Mouse (Mus musculus) heart, adult 2 months (tissue): ENCODE results near the gene Zbtb22. TPM values are rescaled to one million over a fixed set of nuclear protein-coding genes. Genes with fewer than 3 reads are reported as not detected.
A peak's percentile ranks its signal among the peaks of the same experiment; 100 is the strongest.
"Not testable (repeated sequence)": the region's sequence is repeated elsewhere in the genome, so short reads cannot be mapped to it uniquely, and the experiment has no call there.

Source experiments
- DNase-seq, 2 experiments: peaks; one replicate each; pipeline ENCODE4 v3.0.0; 2021
- H3K27ac ChIP-seq: fragments of 200-600 bp; 2 replicates; pipeline ENCODE4 v1.8.1; 2022
- H3K27me3 ChIP-seq: fragments of 200-500 bp; 2 replicates; pipeline ENCODE4 v1.6.1; 2012; ENCODE audit warnings: mild to moderate bottlenecking, low read length, inconsistent platforms, mixed read lengths; ENCODE audit not compliant: control insufficient read depth, insufficient read depth
- H3K36me3 ChIP-seq: fragments of 200-500 bp; 2 replicates; pipeline ENCODE4 v1.6.1; 2012; ENCODE audit warnings: low read length, inconsistent platforms; ENCODE audit not compliant: control insufficient read depth, insufficient read depth
- H3K4me1 ChIP-seq: fragments of 200-500 bp; 2 replicates; pipeline ENCODE4 v1.6.1; 2011; ENCODE audit warnings: low read length; ENCODE audit not compliant: control insufficient read depth, insufficient read depth
- H3K4me3 ChIP-seq: fragments of 200-600 bp; 2 replicates; pipeline ENCODE4 v1.8.1; 2022
- H3K79me2 ChIP-seq: fragments of 200-500 bp; replicated peaks from 2 replicates; pipeline ENCODE4 v1.6.1; 2012; ENCODE audit warnings: mild to moderate bottlenecking, inconsistent platforms, low read length, moderate library complexity, mixed read lengths; ENCODE audit not compliant: control insufficient read depth, insufficient read depth
- H3K9ac ChIP-seq: fragments of 200-500 bp; 2 replicates; pipeline ENCODE4 v1.6.1; 2012; ENCODE audit warnings: low read depth, mild to moderate bottlenecking, control low read depth, inconsistent platforms, low read length, mixed read lengths
- CTCF ChIP-seq: fragments of 200-600 bp; IDR thresholded peaks from 2 replicates; pipeline ENCODE4 v1.8.1; 2022; ENCODE audit warnings: antibody characterized with exemption, mild to moderate bottlenecking, moderate library complexity
- EP300 ChIP-seq: fragments of 200-500 bp; IDR thresholded peaks from 2 replicates; pipeline ENCODE4 v1.6.1; 2011; ENCODE audit warnings: low read depth, low read length, control low read depth; ENCODE audit not compliant: insufficient read depth
- POLR2A ChIP-seq: fragments of 200-500 bp; IDR thresholded peaks from 2 replicates; pipeline ENCODE4 v1.6.1; 2011; ENCODE audit warnings: mild to moderate bottlenecking, low read depth, low read length, control low read depth; ENCODE audit not compliant: insufficient read depth
- WGBS: fragments of 180-500 bp; shearing (Covaris S2); methylation state at CpG from one replicate; pipeline ENCODE4 v1.1.7; 2018; 5-methylcytosine and 5-hydroxymethylcytosine counted together
- intact Hi-C: fragments of 180-260 bp; cut with DNase I; formaldehyde crosslinking; loops from one replicate; pipeline ENCODE4 v1.15.1; 2025
- polyA plus RNA-seq: library from polyadenylated mRNA; depleted of rRNA; stranded (reverse); fragments of >200 nt; gene quantifications from 2 replicates; pipeline ENCODE4 v1.2.3, GENCODE M21; 2012
- total RNA-seq, 2 experiments: library from RNA; stranded (reverse); gene quantifications; 2 replicates each; pipeline ENCODE4 v1.2.3; 2021

Gene Zbtb22
- total and polyA plus RNA-seq, 3 experiments, result 13.7 to 24.6 (median 18.8) TPM

- TF ChIP-seq CTCF, result no peak
- TF ChIP-seq EP300, result no peak
- TF ChIP-seq POLR2A, result no peak
- Histone ChIP-seq H3K4me3 (no peak overlapping the region), H3K27ac (no peak overlapping the region), H3K27me3 (no peaks in the 10 kb centered on the region), H3K36me3 (no peaks in the 10 kb centered on the region), H3K9ac (no peak overlapping the region), H3K4me1 (peaks cover 3% of the 10 kb centered on the region), H3K79me2 (no peaks in the 10 kb centered on the region)
- no peak for DNase-seq
- intact Hi-C loops, result no loop called here
- WGBS, result 85% methylated on average over 22 of the region's 22 CpGs
Observed at GRCm38 (mm10) chr17:33948090-33948904, 32.6 kb downstream of the Zbtb22 start.

GRCm38 (mm10) chr17:33948905-33949537 lies 33.3 kb downstream of the Zbtb22 start:
- no peak overlapping the region for H3K4me3 ChIP-seq
- DNase-seq, result no peak
- intact Hi-C loops, result no loop called here
- 84% methylated on average over 19 of the region's 19 CpGs for WGBS
- H3K9ac ChIP-seq, result no peak overlapping the region
- TF ChIP-seq POLR2A (no peak), EP300 (no peak)
- H3K4me1 ChIP-seq, result peaks cover 3% of the 10 kb centered on the region
- no peaks in the 10 kb centered on the region for H3K79me2 ChIP-seq
- peaks cover 1% of the 10 kb centered on the region; the same call in 1 of the 2 replicates for H3K36me3 ChIP-seq
- no peaks in the 10 kb centered on the region for H3K27me3 ChIP-seq
- H3K27ac ChIP-seq, result no peak overlapping the region

DNA sequence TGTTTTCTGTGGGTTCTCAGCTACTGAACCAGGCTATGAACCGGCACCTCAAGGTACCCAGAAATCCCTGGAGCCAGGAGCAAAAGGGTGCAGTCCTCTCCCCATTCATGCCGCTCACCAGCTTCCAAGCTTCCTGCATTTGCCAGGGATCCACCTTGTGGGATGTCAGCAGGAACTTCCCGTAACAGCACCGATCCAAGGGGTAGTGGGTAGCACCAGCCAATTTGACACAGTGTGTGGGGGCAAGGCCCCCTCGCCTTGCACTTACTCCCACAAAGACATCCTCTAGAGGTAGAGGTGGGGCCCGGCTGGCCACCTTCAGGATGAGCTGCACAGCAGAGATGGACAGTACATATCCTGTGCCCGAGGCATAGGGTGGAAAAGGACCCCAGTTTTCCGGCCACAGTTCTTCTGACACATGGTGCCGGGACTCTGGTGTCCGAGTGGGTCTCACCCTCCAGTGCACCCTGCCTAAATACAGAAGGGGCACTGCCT lies 34.5 kb downstream of the Zbtb22 start:
- intact Hi-C loops, result no loop called here
- H3K36me3 ChIP-seq, result peaks cover 3% of the 10 kb centered on the region; the same call in 1 of the 2 replicates
- H3K27ac ChIP-seq, result peak overlapping the region; percentile 67; the same call in 1 of the 2 replicates
- H3K9ac ChIP-seq, result peak overlapping the region; percentile 74; the same call in 1 of the 2 replicates
- H3K27me3 ChIP-seq, result no peaks in the 10 kb centered on the region
- peak in 1 of 2 experiments; percentile 16 for DNase-seq
- peaks cover 7% of the 10 kb centered on the region for H3K4me1 ChIP-seq
- H3K79me2 ChIP-seq, result no peaks in the 10 kb centered on the region
- peak overlapping the region; percentile 68 for H3K4me3 ChIP-seq
- WGBS, result 71% methylated on average over 10 of the region's 10 CpGs
- no peak for TF ChIP-seq CTCF
- no peak for TF ChIP-seq POLR2A
- TF ChIP-seq EP300, result no peak

GRCm38 (mm10) chr17:33951021-33951946 lies 35.6 kb downstream of the Zbtb22 start, which contains the start of gene B3galt4:
TSS of gene B3galt4 (minus strand) at chr17:33951488.
- Histone ChIP-seq H3K27ac (peak within 1 kb of the TSS; percentile 67), H3K36me3 (peaks cover 3% of the 10 kb centered on the region; the same call in 1 of the 2 replicates), H3K9ac (peak within 1 kb of the TSS; percentile 74), H3K4me3 (peak within 1 kb of the TSS; percentile 68), H3K27me3 (no peaks in the 10 kb centered on the region), H3K4me1 (peaks cover 7% of the 10 kb centered on the region), H3K79me2 (no peaks in the 10 kb centered on the region)
- WGBS, result 1% methylated on average over 45 of the region's 45 CpGs
- peak; percentile 80 to 83 for DNase-seq
- intact Hi-C loops, result loop anchor here (1.0 kb wide), 1 partner anchor 11 kb away; the partner anchor contains the start of genes Pfdn6 and Wdr46
- TF ChIP-seq EP300, result no peak
- TF ChIP-seq CTCF, result no peak
- no peak; the same call in none of the 2 replicates for TF ChIP-seq POLR2A

GRCm38 (mm10) chr17:33952015-33952414 lies 36.3 kb downstream of the Zbtb22 start:
- H3K27ac ChIP-seq, H3K79me2 ChIP-seq, H3K4me3 ChIP-seq, intact Hi-C loops, H3K4me1 ChIP-seq, H3K36me3 ChIP-seq, H3K27me3 ChIP-seq, H3K9ac ChIP-seq: not testable (repeated sequence)
- 82% methylated on average over 13 of the region's 13 CpGs for WGBS
- peak in 1 of 2 experiments; percentile 21 for DNase-seq
